Comparison of ENCODE assay signal across 27 mouse cellular contexts in genomic region chr1:131809651-131810050, GRCm38 (mm10). TPM values are rescaled to one million over a fixed set of nuclear protein-coding genes. Genes with fewer than 3 reads are reported as not detected.
"Had no signal": no experiment of that assay in that cellular context is flagged by ENCODE, and none has a peak within 500 bp of the region (broad histone marks: within the 10 kb centered on the region; RNA-seq: fewer than 3 reads in every experiment).

No protein-coding gene starts in this region.

- H3K4me3 ChIP-seq: embryonic facial prominence, embryonic 10.5 days; embryonic facial prominence, embryonic 12.5 days; embryonic facial prominence, embryonic 13.5 days; embryonic facial prominence, embryonic 15.5 days; erythroblast, embryonic 14.5 days; forebrain, embryonic 10.5 days; forebrain, embryonic 12.5 days; forebrain, embryonic 13.5 days; forebrain, embryonic 15.5 days; gastrocnemius, adult 2 months; heart, adult 2 months had no signal

- DNase-seq: cerebellum, adult 2 months; cerebellum, adult 8-10 months; cerebellum, adult 9-10 months; cerebellum, adult 9-11 months; cerebellum, postnatal 10 days; cerebellum, postnatal 14 days; cerebellum, postnatal 25 days; cerebellum, postnatal 36 days; embryo, embryonic 11 days; forebrain, postnatal 0 days; gastrocnemius, adult 2 months; gastrocnemius, postnatal 10 days; gastrocnemius, postnatal 14 days; gastrocnemius, postnatal 25 days; gastrocnemius, postnatal 36 days; heart, adult 18-20 months; heart, adult 2 months had no signal

- H3K27ac ChIP-seq: embryonic facial prominence, embryonic 10.5 days; embryonic facial prominence, embryonic 12.5 days; embryonic facial prominence, embryonic 13.5 days; embryonic facial prominence, embryonic 15.5 days; forebrain, embryonic 10.5 days; forebrain, embryonic 12.5 days; forebrain, embryonic 13.5 days; forebrain, embryonic 15.5 days; gastrocnemius, adult 2 months; heart, adult 2 months had no signal

- H3K4me1 ChIP-seq: embryonic facial prominence, embryonic 12.5 days; embryonic facial prominence, embryonic 13.5 days; embryonic facial prominence, embryonic 15.5 days; forebrain, embryonic 10.5 days; forebrain, embryonic 12.5 days; forebrain, embryonic 13.5 days; forebrain, embryonic 15.5 days had no signal

- H3K36me3 ChIP-seq: embryonic facial prominence, embryonic 10.5 days; embryonic facial prominence, embryonic 12.5 days; embryonic facial prominence, embryonic 13.5 days; embryonic facial prominence, embryonic 15.5 days; forebrain, embryonic 10.5 days; forebrain, embryonic 12.5 days; forebrain, embryonic 15.5 days had no signal

- H3K27me3 ChIP-seq: embryonic facial prominence, embryonic 12.5 days; embryonic facial prominence, embryonic 15.5 days; forebrain, embryonic 12.5 days; forebrain, embryonic 13.5 days; forebrain, embryonic 15.5 days had no signal

- H3K9me3 ChIP-seq: embryonic facial prominence, embryonic 10.5 days; embryonic facial prominence, embryonic 12.5 days; embryonic facial prominence, embryonic 13.5 days; embryonic facial prominence, embryonic 15.5 days; forebrain, embryonic 10.5 days; forebrain, embryonic 12.5 days; forebrain, embryonic 13.5 days; forebrain, embryonic 15.5 days had no signal

RNA-seq across cellular contexts. Expression of gene Pm20d1, which starts 12.5 kb away (rescaled TPM):
- total RNA-seq: common myeloid progenitor, adult 5-6 weeks had no signal
- polyA plus RNA-seq: erythroblast, embryonic 14.5 days had no signal
